Mouse (Mus musculus) embryonic fibroblast, embryonic 13.5 days (primary cell): ENCODE measurements around the gene Aplp2.

ENCODE experiments used
- CTCF ChIP-seq: IDR thresholded peaks from 2 replicates; pipeline ENCODE4 v1.5.1; 2011; ENCODE audit warnings: mild to moderate bottlenecking, control low read depth, low read length, moderate library complexity, borderline replicate concordance; ENCODE audit not compliant: insufficient read depth
- POLR2A ChIP-seq: IDR thresholded peaks from 2 replicates; pipeline ENCODE4 v1.6.1; 2011; ENCODE audit warnings: low read depth, mild to moderate bottlenecking, control low read depth, low read length, moderate library complexity

DNA sequence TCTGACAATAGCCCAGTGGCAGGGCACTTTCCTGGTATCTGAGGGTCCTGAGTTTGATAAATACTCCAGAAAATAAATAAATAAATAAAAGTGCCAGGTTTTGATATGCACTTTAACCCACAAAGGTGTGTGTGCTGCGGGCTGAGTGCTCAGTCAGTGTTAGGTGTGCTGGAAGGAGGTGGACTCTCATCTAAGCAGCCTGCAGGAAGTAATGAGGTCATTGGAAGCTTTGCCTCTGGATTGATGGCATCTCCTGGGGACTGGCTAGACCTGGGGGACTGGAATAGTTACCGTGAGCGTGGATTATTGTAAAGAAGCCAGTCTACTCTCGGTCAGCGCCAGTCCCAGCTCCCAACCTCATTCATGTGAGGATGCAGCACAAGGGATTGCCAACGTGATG is 34.8 kb upstream of the Aplp2 start:
- TF ChIP-seq POLR2A, result no peak
- no peak for TF ChIP-seq CTCF
